Comparison of ENCODE assay signal across 9 mouse cellular contexts in genomic region chr2:136720235-136720634, GRCm38 (mm10). TPM values are rescaled to one million over a fixed set of nuclear protein-coding genes. Genes with fewer than 3 reads are reported as not detected.
DNase-seq lines count a peak whose midpoint lies in the region; ATAC-seq and TF ChIP-seq lines count a peak whose summit lies in the region.
"Had no signal": no experiment of that assay in that cellular context is flagged by ENCODE, and none has a peak within 500 bp of the region (broad histone marks: within the 10 kb centered on the region; RNA-seq: fewer than 3 reads in every experiment).

No protein-coding gene starts in this region.

- H3K27me3 ChIP-seq in kidney, adult 2 months (replicated peaks; ENCODE audit: control insufficient read depth, insufficient read depth, low read length): no peaks in the 10 kb centered on the region
- H3K27me3 ChIP-seq in forebrain, postnatal 0 days (ENCODE audit: insufficient read depth, low read length): no peaks in the 10 kb centered on the region
- no peaks in the 10 kb centered on the region for H3K27me3 ChIP-seq in lung, embryonic 14.5 days (ENCODE audit: insufficient read depth, low read length)
- H3K27me3 ChIP-seq: neural tube, embryonic 12.5 days had no signal

- 17% methylated on average over 4 of the region's 4 CpGs for WGBS in kidney, adult 2 months
- WGBS in forebrain, postnatal 0 days: 33% methylated on average over 4 of the region's 4 CpGs
- WGBS in lung, embryonic 14.5 days: 22% methylated on average over 4 of the region's 4 CpGs

- peak; percentile 10 for DNase-seq in kidney, adult 2 months
- DNase-seq in kidney, adult 11 months: no peak
- DNase-seq in ES-CJ7 (ENCODE audit: low read depth, low spot score): peak; percentile 41
- DNase-seq in adrenal gland, postnatal 4 days (ENCODE audit: low spot score in 2 of 2): peak; percentile 30 to 43
- DNase-seq in forebrain, postnatal 0 days: no peak
- peak; percentile 66 for DNase-seq in lung, embryonic 14.5 days
- DNase-seq in urinary bladder, postnatal 25 days (ENCODE audit: low spot score): peak; percentile 63

- no peaks in the 10 kb centered on the region for H3K9me3 ChIP-seq in forebrain, postnatal 0 days (ENCODE audit: low read length)
- H3K9me3 ChIP-seq in lung, embryonic 14.5 days (ENCODE audit: low read depth, low read length): no peaks in the 10 kb centered on the region
- H3K9me3 ChIP-seq: neural tube, embryonic 12.5 days had no signal

- no peak overlapping the region for H3K9ac ChIP-seq in forebrain, postnatal 0 days
- H3K9ac ChIP-seq in lung, embryonic 14.5 days: no peak overlapping the region
- H3K9ac ChIP-seq: neural tube, embryonic 12.5 days had no signal

- H3K36me3 ChIP-seq in kidney, adult 2 months (ENCODE audit: control insufficient read depth, insufficient read depth, low read length): no peaks in the 10 kb centered on the region
- no peaks in the 10 kb centered on the region for H3K36me3 ChIP-seq in forebrain, postnatal 0 days (ENCODE audit: insufficient read depth)
- no peaks in the 10 kb centered on the region for H3K36me3 ChIP-seq in lung, embryonic 14.5 days (ENCODE audit: insufficient read depth)
- H3K36me3 ChIP-seq: neural tube, embryonic 12.5 days had no signal

- no peak for ATAC-seq in forebrain, postnatal 0 days
- no peak; the same call in 1 of the 2 replicates for ATAC-seq in lung, embryonic 14.5 days (ENCODE audit: insufficient read depth)
- ATAC-seq in monocyte, adult 5-6 weeks (replicated peaks; ENCODE audit: insufficient number of reproducible peaks, low FRiP score, low TSS enrichment, poor library complexity, severe bottlenecking): no peak

- peak; percentile 47 for TF ChIP-seq CTCF in kidney, adult 2 months (conservative IDR thresholded peaks at IDR 0.05; ENCODE audit: insufficient read depth, insufficient read length, low read depth, low read length)
- TF ChIP-seq CTCF in forebrain, postnatal 0 days (IDR thresholded peaks at IDR 0.05; ENCODE audit: low read depth): peak; percentile 47
- TF ChIP-seq CTCF in lung, embryonic 14.5 days (IDR thresholded peaks at IDR 0.05; ENCODE audit: low read depth): peak; percentile 58

- TF ChIP-seq POLR2A in kidney, adult 2 months (IDR thresholded peaks at IDR 0.05; ENCODE audit: low read depth, low read length): no peak

- no peak overlapping the region for H3K27ac ChIP-seq in kidney, adult 2 months (ENCODE audit: insufficient read depth, low read depth, low read length)
- no peak overlapping the region for H3K27ac ChIP-seq in forebrain, postnatal 0 days (ENCODE audit: low read depth, low read length)
- H3K27ac ChIP-seq in lung, embryonic 14.5 days (ENCODE audit: low read depth): no peak overlapping the region
- H3K27ac ChIP-seq: neural tube, embryonic 12.5 days had no signal

- H3K4me3 ChIP-seq in kidney, adult 2 months (ENCODE audit: insufficient read depth, low read depth, low read length): no peak overlapping the region
- no peak overlapping the region for H3K4me3 ChIP-seq in forebrain, postnatal 0 days (ENCODE audit: low read depth, low read length)
- no peak overlapping the region for H3K4me3 ChIP-seq in lung, embryonic 14.5 days (ENCODE audit: low read depth, low read length)
- H3K4me3 ChIP-seq: neural tube, embryonic 12.5 days had no signal

- H3K4me2 ChIP-seq in forebrain, postnatal 0 days (ENCODE audit: low read depth): no peak overlapping the region
- no peak overlapping the region for H3K4me2 ChIP-seq in lung, embryonic 14.5 days
- H3K4me2 ChIP-seq: neural tube, embryonic 12.5 days had no signal

- H3K4me1 ChIP-seq in kidney, adult 2 months (ENCODE audit: control insufficient read depth, insufficient read depth, low read length): no peaks in the 10 kb centered on the region
- H3K4me1 ChIP-seq in forebrain, postnatal 0 days (ENCODE audit: insufficient read depth): no peaks in the 10 kb centered on the region
- no peaks in the 10 kb centered on the region for H3K4me1 ChIP-seq in lung, embryonic 14.5 days (ENCODE audit: insufficient read depth)
- H3K4me1 ChIP-seq: neural tube, embryonic 12.5 days had no signal

RNA-seq across cellular contexts. Expression of gene Snap25, which starts 7.0 kb away (rescaled TPM):
- 0.39 and 1.9 TPM in 2 replicates for polyA plus RNA-seq in kidney, adult 2 months (2012; rRNA removed)
- total RNA-seq in adrenal gland, postnatal 4 days (2021): 10 to 100 TPM; 57.9 to 70.7 TPM
- total RNA-seq in forebrain, postnatal 0 days (2014; rRNA removed): 244 and 245 TPM in 2 replicates
- polyA plus RNA-seq in forebrain, postnatal 0 days (2015; fragmentation: Nextera tagmentation; extraction: Ambion mirVana): 171 and 278 TPM in 2 replicates
- 1.2 and 1.6 TPM in 2 replicates for polyA plus RNA-seq in lung, embryonic 14.5 days (2014; fragmentation: Nextera tagmentation; extraction: Ambion mirVana)
- not detected in 3 replicates for total RNA-seq in monocyte, adult 5-6 weeks (2017)

Comparison
In these comparisons a context has a peak if more than half of its experiments do, and no peak if none do; other contexts are left out.
1. DNase-seq: peak in kidney, adult 2 months (single experiment), ES-CJ7 (single experiment), adrenal gland, postnatal 4 days (2 of 2), lung, embryonic 14.5 days (single experiment) and urinary bladder, postnatal 25 days (single experiment); none in kidney, adult 11 months (single experiment) and forebrain, postnatal 0 days (single experiment).
2. RNA of gene Snap25, which starts 7.0 kb away (total RNA-seq): 244 to 245 TPM in forebrain, postnatal 0 days and 57.9 to 70.7 TPM in adrenal gland, postnatal 4 days; not detected in monocyte, adult 5-6 weeks; every median in the first group is over 10 times any median in the second.
3. Peak in every context shown above with its lines, with median percentiles within 50 percentile points of each other: CTCF ChIP-seq.